Mouse (Mus musculus) E14TG2a.4 (cell line): ENCODE measurements at regions not wholly inside any gene's neighbourhood (a gene's known extent, or its start where the extent isn't known, plus 50 kb on each side); places are given as distances from the start of the nearest gene placed in this dataset.
A peak's percentile ranks its signal among the peaks of the same experiment; 100 is the strongest.

Source experiments
- H3K27me3 ChIP-seq: 2 replicates; pipeline ENCODE4 v1.6.1; 2014; ENCODE audit warnings: low read length, control low read depth; ENCODE audit not compliant: insufficient read depth
- H3K36me3 ChIP-seq: 2 replicates; pipeline ENCODE4 v1.6.1; 2014; ENCODE audit warnings: low read length, control low read depth; ENCODE audit not compliant: insufficient read depth
- H3K4me1 ChIP-seq: replicated peaks from 2 replicates; pipeline ENCODE4 v1.6.1; 2014; ENCODE audit warnings: low read depth, low read length, control low read depth
- H3K4me3 ChIP-seq: replicated peaks from 2 replicates; pipeline ENCODE4 v1.5.1; 2014; ENCODE audit warnings: mild to moderate bottlenecking, low read length
- H3K9me3 ChIP-seq: 2 replicates; pipeline ENCODE4 v1.6.1; 2014; ENCODE audit warnings: low read length, control low read depth
- CTCF ChIP-seq: conservative IDR thresholded peaks from 2 replicates; pipeline ENCODE4 v1.5.1; 2014; ENCODE audit warnings: low read length
- NANOG ChIP-seq: IDR thresholded peaks from 2 replicates; pipeline ENCODE4 v1.6.1; 2014; ENCODE audit warnings: borderline replicate concordance, low read length, mixed read lengths
- POU5F1 ChIP-seq: IDR thresholded peaks from 2 replicates; pipeline ENCODE4 v1.6.1; 2014; ENCODE audit warnings: low read length, borderline replicate concordance

GRCm38 (mm10) chr14:48371766-48372165 lies 74.2 kb upstream of the Tmem260 start:
- H3K9me3 ChIP-seq, result no peaks in the 10 kb centered on the region
- 0 out of 2 replicates have a peak, but pooled peaks have one; percentile 8 for TF ChIP-seq CTCF
- no peak for TF ChIP-seq NANOG
- TF ChIP-seq POU5F1, result no peak
- H3K4me3 ChIP-seq, result no peak overlapping the region
- H3K27me3 ChIP-seq, result no peaks in the 10 kb centered on the region
- no peaks in the 10 kb centered on the region for H3K36me3 ChIP-seq
- H3K4me1 ChIP-seq, result no peaks in the 10 kb centered on the region

GRCm38 (mm10) chr14:48376112-48376511 lies 69.8 kb upstream of the Tmem260 start:
- Histone ChIP-seq H3K4me3 (no peak overlapping the region), H3K4me1 (no peaks in the 10 kb centered on the region), H3K9me3 (no peaks in the 10 kb centered on the region), H3K27me3 (no peaks in the 10 kb centered on the region), H3K36me3 (no peaks in the 10 kb centered on the region)
- TF ChIP-seq POU5F1 (no peak), CTCF (no peak), NANOG (no peak)
